Mouse (Mus musculus) brown adipose tissue, adult 24 weeks (tissue): ENCODE measurements around the gene Rerg. TPM values are rescaled to one million over a fixed set of nuclear protein-coding genes. Genes with fewer than 3 reads are reported as not detected.

Experiments
- H3K27ac ChIP-seq: fragments of 200-500 bp; replicated peaks from 2 replicates; pipeline ENCODE4 v1.5.1; 2012; ENCODE audit warnings: low read depth, mild to moderate bottlenecking, low read length
- H3K4me1 ChIP-seq: fragments of 200-500 bp; 2 replicates; pipeline ENCODE4 v1.6.1; 2012; ENCODE audit warnings: low read length, mixed read lengths; ENCODE audit not compliant: control insufficient read depth, insufficient read depth, insufficient read length
- H3K4me3 ChIP-seq: fragments of 200-500 bp; 2 replicates; pipeline ENCODE4 v1.5.1; 2012; ENCODE audit warnings: low read depth, mild to moderate bottlenecking, low read length, moderate library complexity; ENCODE audit not compliant: insufficient read depth
- polyA plus RNA-seq: library from polyadenylated mRNA; stranded (reverse); fragments of >200 nt; gene quantifications from 2 replicates; pipeline ENCODE4 v1.2.4, GENCODE M21; 2012; ENCODE audit not compliant: missing spikeins, insufficient read depth, insufficient read length

Gene Rerg
- polyA plus RNA-seq, 1 experiment: not detected

DNA sequence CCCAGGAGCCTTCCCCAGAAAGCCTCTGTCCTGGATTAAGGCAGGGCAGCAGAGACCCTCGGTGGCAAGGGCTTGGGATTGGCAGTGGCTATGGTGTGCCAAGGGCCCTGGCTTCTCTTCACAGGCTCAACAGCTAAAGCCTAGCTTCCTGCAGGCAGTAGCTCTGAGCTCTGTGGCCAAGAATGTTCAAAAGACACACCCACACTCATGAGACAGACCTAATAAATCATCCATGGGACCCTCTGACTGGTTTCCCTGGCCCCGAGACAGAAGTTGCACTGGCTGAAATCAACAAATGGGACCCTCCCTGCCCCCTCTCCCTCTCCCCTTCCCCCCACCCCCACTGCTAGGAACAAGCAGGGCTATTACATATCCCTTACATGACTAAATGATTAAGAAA is 44.1 kb downstream of the Rerg start:
- Histone ChIP-seq H3K4me3 (no peak overlapping the region), H3K4me1 (no peaks in the 10 kb centered on the region), H3K27ac (no peak overlapping the region)

DNA sequence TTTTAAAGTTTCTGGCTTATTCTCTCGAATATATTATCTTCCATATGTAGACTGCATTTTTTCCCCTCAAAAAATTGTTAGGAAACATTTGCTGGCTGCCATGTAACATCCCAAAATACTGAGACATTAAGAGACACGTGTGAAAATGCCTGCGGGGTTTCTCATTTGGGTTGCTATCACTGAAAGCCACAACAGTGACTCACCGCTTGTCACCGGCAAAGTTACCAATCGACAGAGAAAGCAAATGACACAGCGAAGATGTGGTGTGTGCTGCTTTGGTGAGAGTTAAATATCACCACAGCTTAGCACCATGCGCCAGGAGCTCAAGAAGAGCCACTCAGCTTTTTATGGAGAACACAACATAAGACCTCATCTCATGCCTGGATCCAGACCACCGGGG is 44.9 kb downstream of the Rerg start:
- Histone ChIP-seq H3K27ac (no peak overlapping the region), H3K4me3 (no peak overlapping the region), H3K4me1 (no peaks in the 10 kb centered on the region)

DNA sequence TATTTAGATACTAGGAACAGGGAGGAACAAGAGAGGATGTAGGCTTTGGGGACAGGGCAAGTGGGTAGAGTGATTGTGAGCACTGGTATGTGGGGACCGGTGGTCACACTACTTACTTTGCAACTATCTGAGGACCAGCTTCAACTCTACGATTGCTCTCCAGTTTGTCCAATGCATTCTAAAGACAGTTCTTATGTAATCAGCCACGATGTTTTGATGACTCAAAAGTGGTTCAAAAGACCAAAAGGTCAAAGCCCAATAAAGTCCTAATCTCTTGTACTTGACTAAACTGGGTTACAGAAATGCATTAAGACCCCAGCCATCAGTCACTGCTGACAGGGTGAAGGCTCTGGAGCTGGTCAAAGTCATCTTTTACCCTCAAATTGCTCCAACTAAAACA is 45.3 kb downstream of the Rerg start:
- Histone ChIP-seq H3K4me3 (no peak overlapping the region), H3K27ac (no peak overlapping the region), H3K4me1 (no peaks in the 10 kb centered on the region)

DNA sequence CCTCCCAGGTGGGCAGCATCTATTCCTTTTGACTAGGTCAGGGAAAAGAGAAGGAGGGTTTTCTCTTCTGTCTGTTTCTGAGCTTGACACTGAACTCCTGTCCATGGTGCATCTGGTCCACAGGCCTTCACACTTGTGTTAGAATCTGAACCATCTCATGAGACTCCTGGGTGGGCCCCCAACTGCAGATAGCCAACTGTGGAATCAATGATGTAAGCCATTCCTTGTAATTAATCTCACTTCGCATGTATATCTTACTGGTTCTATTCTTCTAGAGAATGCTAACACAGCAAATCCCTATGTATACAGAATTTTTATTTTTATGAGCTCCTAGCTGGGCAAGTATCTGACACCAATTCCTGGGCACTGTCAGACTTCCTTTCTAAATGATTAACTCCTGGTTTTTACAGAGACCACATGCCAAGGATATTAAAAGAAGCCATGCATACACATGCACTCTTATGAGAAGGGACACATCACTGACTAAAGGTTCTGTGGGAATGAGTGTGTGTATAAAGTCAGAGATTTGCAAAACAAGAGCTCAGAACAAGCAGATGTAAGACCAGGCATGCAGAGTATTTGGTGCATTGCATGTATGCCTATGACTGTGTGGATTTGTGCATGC is 53.3 kb downstream of the Rerg start:
- Histone ChIP-seq H3K27ac (no peak overlapping the region), H3K4me1 (no peaks in the 10 kb centered on the region), H3K4me3 (no peak overlapping the region)

DNA sequence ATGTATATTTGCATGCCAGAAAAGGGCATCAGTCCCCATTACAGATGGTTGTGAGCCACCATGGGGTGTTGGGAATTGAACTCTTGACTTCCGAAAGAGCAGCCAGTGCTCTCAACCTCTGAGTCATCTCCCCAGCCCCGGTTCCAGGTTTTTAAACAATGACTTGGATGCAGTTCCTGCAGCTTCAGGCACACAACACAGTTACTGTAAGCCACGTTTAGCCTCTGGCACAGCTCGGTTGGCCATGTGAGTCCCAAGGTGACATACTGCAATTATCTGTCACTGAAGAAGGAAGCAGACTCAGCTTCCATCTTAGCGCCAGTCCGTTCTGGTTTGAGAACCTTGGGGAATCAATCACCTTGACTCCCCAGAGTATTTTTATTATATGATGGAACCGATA is 55.4 kb downstream of the Rerg start:
- H3K4me1 ChIP-seq: no peaks in the 10 kb centered on the region
- H3K4me3 ChIP-seq: no peak overlapping the region
- H3K27ac ChIP-seq: no peak overlapping the region

DNA sequence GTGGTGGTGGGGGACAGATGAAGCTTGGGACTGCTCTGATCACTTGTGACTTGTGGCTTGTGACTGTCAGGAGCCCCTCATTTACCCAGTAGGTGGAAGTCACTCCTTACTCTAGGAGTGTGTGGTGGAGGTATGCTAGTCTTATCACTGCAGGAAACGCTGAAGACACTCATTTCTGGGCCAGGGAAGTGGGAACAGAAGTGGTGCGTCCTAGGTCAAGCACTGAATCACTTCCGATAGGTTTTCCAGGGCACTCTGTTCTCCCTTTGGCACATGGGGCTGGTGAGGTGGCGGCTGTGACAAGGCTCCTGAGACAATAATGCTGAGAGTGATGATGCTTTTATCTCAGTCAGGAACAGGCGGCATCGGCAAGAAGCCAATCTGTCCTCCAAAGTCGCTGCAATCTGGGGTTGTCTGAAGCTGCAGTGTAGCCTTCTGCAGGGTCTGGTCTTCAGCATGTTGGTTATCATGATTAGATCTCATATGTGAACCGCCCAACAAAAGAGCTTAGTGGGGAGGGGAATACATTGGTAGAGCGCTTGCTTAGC is 59.0 kb downstream of the Rerg start:
- Histone ChIP-seq H3K4me3 (no peak overlapping the region), H3K4me1 (no peaks in the 10 kb centered on the region), H3K27ac (no peak overlapping the region)

DNA sequence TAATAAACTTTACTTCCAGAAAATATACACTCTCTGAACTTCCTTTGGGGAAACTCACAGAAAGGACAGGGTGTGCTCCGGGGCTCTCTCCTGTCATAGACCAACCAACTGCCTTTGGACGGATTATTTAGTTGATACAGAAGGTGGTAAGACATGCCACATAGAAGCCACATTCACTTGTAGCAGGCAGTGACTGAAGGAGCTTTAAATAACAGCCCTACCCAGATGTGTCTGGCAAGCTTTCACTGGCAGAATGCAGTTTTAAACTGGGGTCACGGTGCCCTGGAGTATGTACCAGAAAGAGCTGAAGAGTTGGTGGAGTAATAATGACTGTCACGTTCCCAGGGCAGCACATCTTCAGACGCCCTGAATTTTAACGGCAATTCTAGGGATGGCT is 59.5 kb downstream of the Rerg start:
- H3K4me3 ChIP-seq: no peak overlapping the region

DNA sequence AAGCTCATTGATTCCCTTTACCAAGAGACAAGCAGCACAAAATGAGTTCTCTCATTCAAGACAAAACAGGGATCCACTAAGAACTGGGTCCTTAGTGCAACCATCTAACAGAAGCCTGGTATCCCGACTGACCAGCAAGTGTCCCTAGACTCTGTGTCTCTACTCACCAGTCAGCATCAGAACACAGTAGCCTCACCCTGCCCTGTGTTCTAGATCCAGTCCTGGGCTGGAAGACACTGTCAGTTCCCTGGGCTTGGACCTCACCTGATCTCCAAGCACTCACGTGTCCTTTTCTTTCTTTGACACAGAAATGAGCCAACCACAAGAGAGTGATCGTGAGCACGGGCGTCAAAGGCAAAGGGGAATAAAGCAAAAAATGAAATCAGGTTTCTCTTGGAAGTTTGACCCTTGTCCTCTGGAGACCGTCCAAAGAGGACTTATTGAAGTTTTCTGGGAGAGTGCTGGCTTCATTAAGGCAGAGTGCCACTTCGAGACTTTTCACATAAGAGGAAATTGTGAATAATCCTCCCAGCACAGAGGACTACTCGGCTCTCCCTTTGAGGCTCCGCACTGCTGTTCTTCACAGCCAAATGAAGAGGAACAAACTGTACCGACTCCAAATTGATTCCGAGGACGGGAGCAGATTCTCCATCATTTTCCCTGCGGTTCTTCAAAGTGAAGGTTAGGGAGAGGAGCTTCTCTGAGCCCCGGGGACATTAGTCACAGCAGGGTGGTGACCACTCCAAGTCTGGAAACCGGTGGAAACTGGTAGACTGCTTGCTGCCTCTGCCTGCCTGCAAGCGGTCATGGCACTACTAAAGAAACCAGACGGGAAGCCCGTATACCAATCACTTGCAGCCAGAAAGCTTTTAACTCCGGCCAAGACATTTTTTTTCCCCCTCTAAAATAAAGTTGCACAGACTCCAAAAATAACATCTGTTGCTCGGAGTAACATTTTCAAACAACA is 60.2 kb downstream of the Rerg start:
- H3K4me1 ChIP-seq: no peaks in the 10 kb centered on the region
- H3K4me3 ChIP-seq: peak overlapping the region; percentile 19; the same call in 1 of the 2 replicates
- no peak overlapping the region for H3K27ac ChIP-seq

More for the DNA sequence above, 59.5 kb downstream of the Rerg start:
- no peaks in the 10 kb centered on the region for H3K4me1 ChIP-seq
- no peak overlapping the region for H3K27ac ChIP-seq

DNA sequence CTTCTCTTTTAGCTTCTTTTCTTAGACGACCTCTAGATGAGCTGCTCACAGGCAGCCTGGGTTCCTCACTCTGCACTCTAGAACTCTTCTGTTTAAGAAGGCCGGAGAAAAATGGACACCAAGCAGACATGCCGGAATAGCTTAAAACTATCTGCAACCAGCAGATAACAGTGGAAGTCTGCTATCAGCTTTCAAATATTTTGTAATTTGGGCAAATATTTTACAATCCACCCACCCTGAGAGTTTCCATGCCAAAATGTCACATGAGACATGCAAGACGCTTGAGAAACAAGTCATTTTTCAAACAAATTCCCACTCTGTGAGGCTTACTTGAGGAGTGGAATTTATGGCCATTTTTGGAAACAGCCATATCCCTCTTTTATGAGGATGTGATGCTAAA is 65.0 kb downstream of the Rerg start:
- Histone ChIP-seq H3K4me3 (no peak overlapping the region), H3K27ac (no peak overlapping the region), H3K4me1 (no peaks in the 10 kb centered on the region)

DNA sequence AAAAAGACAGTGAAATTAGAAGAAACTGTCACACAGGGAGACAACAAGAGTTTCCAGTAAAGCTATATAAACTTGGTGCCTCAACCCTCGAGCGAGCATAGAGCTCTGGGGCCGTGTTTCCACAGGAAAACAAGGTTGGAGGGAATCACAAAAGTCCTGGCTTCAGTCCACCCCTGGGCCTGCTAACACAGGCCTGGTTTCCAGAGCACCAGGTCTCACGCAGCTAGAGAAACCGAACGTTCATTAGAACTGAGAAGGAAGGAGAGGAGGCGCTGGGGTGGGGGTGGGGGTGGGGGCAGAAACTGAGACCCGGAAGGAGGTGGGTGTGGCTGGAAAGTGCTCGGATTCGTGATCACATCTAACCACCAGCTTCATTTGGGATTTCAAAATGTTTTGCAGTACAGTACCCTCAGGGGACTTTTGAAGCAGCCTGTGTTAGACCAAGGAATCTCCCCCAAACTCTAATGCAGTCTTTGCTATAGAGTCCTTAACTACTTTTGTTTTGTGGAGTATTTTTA is 67.6 kb downstream of the Rerg start:
- Histone ChIP-seq H3K4me3 (no peak overlapping the region), H3K27ac (no peak overlapping the region), H3K4me1 (no peaks in the 10 kb centered on the region)

DNA sequence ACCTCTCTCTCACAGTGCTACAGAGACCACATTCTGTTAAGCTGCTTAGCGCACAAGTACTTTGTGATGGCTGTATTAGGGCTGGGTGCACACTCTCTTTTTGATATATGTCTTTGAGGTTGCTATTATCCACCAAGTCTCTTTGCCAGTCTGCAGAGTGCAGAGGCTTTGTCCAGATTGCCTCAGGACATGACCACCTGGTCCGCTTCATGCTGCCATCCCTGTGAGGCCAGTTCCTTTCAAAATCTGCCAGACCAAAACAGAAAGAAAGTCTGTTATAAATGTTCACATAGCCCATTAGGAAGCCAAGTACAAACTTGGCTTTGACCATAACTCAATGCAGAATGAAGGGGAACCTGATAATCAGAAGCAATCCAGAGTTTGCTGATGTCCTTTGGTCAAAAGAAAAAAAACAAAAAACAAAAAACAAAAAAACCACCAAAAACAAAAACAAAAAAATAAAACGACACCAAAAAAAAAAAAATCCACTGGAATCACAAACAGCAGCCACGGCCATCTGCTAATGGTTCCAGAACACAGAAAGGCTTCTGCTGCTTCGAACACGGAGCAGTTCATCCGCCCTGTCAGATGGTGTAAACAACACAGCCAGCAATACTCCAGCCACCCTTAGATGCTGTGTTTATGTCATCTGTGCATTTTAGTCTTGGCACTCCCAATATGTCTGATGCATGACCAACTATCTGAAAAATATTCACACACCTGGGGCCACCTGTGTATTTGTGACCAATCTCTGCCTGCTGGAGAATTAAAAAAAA is 68.2 kb downstream of the Rerg start:
- Histone ChIP-seq H3K4me3 (no peak overlapping the region), H3K27ac (no peak overlapping the region), H3K4me1 (no peaks in the 10 kb centered on the region)

DNA sequence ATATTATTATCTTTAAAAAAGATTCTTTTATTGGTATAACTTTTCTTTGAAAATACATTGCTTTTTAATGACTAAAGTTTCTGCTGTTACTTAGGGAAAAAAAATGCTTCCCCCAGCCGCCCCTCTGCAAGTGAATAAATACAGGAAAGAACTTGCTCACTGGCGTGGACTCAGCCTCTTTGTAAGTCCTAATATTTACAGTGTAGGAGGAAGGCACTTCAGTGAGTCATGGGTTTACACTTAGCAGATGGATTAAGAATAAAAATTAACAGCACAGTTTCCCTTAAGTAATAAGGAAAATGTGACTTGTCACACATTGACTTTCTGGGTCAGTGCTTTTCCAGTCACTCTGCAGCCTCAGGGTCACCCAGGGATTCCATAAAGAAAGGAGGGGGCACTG is 70.0 kb downstream of the Rerg start:
- H3K4me1 ChIP-seq: no peaks in the 10 kb centered on the region
- no peak overlapping the region for H3K4me3 ChIP-seq
- no peak overlapping the region for H3K27ac ChIP-seq

DNA sequence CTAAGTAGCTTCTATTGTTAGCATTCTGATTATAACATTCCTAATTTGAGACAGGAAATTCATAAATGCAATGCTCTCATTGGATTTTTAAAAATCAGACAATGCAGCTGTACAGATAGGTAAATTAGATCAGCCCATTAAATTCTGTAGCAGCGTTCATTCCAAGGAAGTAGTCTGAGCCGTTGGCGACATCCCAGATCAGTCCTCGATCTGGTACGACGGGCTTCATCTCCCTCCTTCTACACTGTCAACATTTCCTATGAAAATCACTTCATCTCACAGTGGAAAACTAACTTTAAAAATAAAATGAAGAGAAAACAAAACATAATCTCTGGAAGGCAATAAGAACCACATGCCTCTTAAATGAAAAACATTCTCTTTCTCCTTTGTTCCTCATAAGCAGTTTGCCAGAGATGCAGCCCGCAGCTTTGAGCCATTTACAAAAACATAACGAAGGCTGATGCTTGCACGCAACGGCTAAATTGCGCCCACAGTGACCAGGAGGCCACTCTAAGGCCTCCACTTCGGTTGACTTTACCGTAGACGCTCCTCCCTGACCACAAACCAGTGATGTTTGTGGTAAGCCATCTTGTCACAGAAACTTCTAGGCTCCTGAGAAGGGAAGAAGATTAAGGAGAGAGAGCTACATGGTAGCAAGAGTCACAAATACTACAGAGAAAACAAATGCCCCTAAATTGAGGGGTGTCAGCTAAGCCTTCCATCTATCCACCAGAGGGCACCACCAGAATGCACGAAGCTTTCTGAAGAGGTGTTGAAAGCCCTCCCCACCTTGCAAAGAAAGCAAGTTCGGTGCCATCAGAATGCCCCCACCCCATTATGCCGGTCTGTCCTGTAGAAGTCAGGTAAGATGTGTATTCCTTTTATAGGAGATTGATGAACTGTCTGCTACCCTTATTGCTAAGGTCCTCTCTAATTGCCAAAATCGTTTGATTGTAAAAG is 71.8 kb downstream of the Rerg start:
- no peak overlapping the region for H3K4me3 ChIP-seq
- no peaks in the 10 kb centered on the region for H3K4me1 ChIP-seq
- no peak overlapping the region for H3K27ac ChIP-seq

DNA sequence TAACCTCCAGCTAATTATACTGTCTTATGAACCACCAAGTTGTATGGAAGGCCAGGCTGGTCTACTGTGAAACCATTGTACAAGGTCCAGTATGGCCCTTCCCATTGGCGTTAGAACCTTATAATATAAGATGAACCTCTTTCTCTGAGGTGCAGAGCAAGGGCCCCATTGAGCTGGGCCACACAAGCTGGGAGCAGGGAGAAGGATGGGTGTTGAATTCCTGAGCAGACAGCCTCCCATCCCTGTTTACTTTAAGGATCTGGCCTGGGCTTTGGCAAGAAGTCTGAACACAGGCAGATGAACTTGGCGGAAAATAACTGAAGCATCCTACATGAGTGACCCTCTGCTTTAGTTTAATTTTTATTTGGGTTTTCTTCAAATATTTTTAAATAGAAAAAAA is 75.8 kb downstream of the Rerg start:
- no peak overlapping the region for H3K27ac ChIP-seq
- no peak overlapping the region for H3K4me3 ChIP-seq
- no peaks in the 10 kb centered on the region for H3K4me1 ChIP-seq
